Mouse (Mus musculus) embryonic facial prominence, embryonic 13.5 days (tissue): ENCODE measurements around the gene Kctd21. TPM values are rescaled to one million over a fixed set of nuclear protein-coding genes. Genes with fewer than 3 reads are reported as not detected.

Source experiments
- ATAC-seq: fragments of 200-750 bp; cut with Nextera tagmentation; 2 replicates; pipeline ENCODE4 v1.8.0; 2017; ENCODE audit warnings: low read depth; ENCODE audit not compliant: insufficient number of reproducible peaks, insufficient read depth, low FRiP score, low TSS enrichment
- H3K27ac ChIP-seq: fragments of 300-500 bp; sonication (generic); 2 replicates; pipeline ENCODE4 v1.5.1; 2015; ENCODE audit warnings: moderate library complexity, mild to moderate bottlenecking, inconsistent platforms
- H3K27me3 ChIP-seq: fragments of 300-500 bp; sonication (generic); 2 replicates; pipeline ENCODE4 v1.6.1; 2015; ENCODE audit warnings: mild to moderate bottlenecking, inconsistent platforms
- H3K36me3 ChIP-seq: fragments of 300-500 bp; sonication (generic); 2 replicates; pipeline ENCODE4 v1.6.1; 2015; ENCODE audit warnings: mild to moderate bottlenecking, inconsistent platforms
- H3K4me1 ChIP-seq: fragments of 300-500 bp; sonication (generic); 2 replicates; pipeline ENCODE4 v1.6.1; 2015; ENCODE audit warnings: inconsistent platforms
- H3K4me2 ChIP-seq: fragments of 300-500 bp; sonication (generic); 2 replicates; pipeline ENCODE4 v1.6.1; 2015; ENCODE audit warnings: moderate library complexity, mild to moderate bottlenecking, inconsistent platforms
- H3K4me3 ChIP-seq: fragments of 300-500 bp; sonication (generic); 2 replicates; pipeline ENCODE4 v1.5.1; 2015; ENCODE audit warnings: mild to moderate bottlenecking, inconsistent platforms
- H3K9ac ChIP-seq: fragments of 300-500 bp; sonication (generic); 2 replicates; pipeline ENCODE4 v1.6.1; 2015; ENCODE audit warnings: mild to moderate bottlenecking, inconsistent platforms
- H3K9me3 ChIP-seq: fragments of 300-500 bp; sonication (generic); 2 replicates; pipeline ENCODE4 v1.6.1; 2016; ENCODE audit warnings: inconsistent platforms
- WGBS: fragments of 180-500 bp; shearing (Covaris S2); methylation state at CpG from one replicate; pipeline ENCODE4 v1.1.7; 2015; ENCODE audit warnings: mixed read lengths; 5-methylcytosine and 5-hydroxymethylcytosine counted together
- polyA plus RNA-seq: library from polyadenylated mRNA; unstranded; fragments of >200 nt; fragmentation: Nextera tagmentation; extraction: Ambion mirVana; gene quantifications from 2 replicates; pipeline ENCODE4 v1.2.1, GENCODE M21; 2015

Gene Kctd21
- polyA plus RNA-seq, 1 experiment from 2014 or later = 3.8 TPM

DNA sequence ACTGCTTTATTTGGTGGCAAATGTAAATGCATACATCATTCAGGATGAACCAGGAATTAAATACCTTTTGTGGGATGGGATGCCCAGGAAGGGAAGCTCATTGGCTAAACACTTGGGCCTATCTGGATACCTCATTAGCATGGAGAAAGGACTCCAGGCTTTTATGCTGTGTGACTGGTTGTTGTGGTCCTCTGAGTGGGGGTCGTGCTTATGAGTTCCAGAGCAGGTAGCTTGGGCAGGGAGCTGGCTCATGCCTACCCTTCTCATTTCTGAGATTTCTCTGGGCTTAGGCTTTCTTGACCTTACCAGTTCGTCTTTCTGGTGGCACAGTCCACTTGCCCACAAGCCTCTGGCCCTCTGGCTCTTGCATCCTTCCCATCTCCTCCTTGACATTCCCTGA, 62.2 kb downstream of the Kctd21 start:
- WGBS = 74% methylated on average over 2 of the region's 2 CpGs
- Histone ChIP-seq H3K9ac (no peak overlapping the region), H3K4me1 (peaks cover under 1% of the 10 kb centered on the region; the same call in 1 of the 2 replicates), H3K9me3 (no peaks in the 10 kb centered on the region), H3K4me3 (no peak overlapping the region), H3K27ac (no peak overlapping the region), H3K4me2 (no peak overlapping the region), H3K27me3 (no peaks in the 10 kb centered on the region), H3K36me3 (peaks cover 25% of the 10 kb centered on the region)
- no peak for ATAC-seq

DNA sequence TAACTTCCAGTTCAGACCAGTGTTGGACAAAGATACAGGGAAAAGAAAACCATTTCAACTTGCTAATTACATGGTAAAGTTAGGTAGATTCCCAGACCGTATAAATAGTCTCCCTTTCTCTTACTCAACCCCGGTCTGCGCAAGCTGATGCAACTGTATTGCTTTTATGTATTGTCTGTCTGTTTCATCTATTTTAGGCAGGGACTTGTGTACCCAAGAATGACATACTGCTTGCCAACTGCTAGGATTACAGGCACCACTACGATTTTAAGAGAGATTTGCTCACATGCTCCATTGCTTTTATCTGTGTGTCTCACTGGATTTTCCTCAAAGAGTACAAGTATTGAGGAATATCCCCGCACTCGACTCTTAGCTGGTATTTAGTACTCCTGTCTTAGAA, 66.8 kb downstream of the Kctd21 start:
- Histone ChIP-seq H3K27me3 (no peaks in the 10 kb centered on the region), H3K27ac (no peak overlapping the region), H3K4me1 (peaks cover 17% of the 10 kb centered on the region), H3K4me2 (no peak overlapping the region), H3K9ac (no peak overlapping the region), H3K36me3 (peaks cover 16% of the 10 kb centered on the region), H3K4me3 (no peak overlapping the region), H3K9me3 (0 out of 2 replicates have a peak, but pooled peaks cover 2% of the 10 kb centered on the region)
- 89% methylated on average over 6 of the region's 6 CpGs for WGBS
- no peak for ATAC-seq

Other genes with a start within 250 kb of the Kctd21 start
- gene Usp35, start 307 bp upstream of the Kctd21 start, polyA plus RNA-seq = 1.7 and 2.3 TPM in 2 replicates
- 35.2 and 36.1 TPM in 2 replicates for gene Alg8, start 39.3 kb downstream of the Kctd21 start, polyA plus RNA-seq
- gene Ndufc2, start 67.7 kb downstream of the Kctd21 start, polyA plus RNA-seq = 346 and 350 TPM in 2 replicates
- gene Thrsp, start 85.4 kb downstream of the Kctd21 start, polyA plus RNA-seq = 0.63 and 1.0 TPM in 2 replicates
- 4.4 and 6.0 TPM in 2 replicates for gene Kctd14, start 119.0 kb downstream of the Kctd21 start, polyA plus RNA-seq
- gene Ints4, start 148.6 kb downstream of the Kctd21 start, polyA plus RNA-seq = 53.0 and 57.5 TPM in 2 replicates
- gene Aamdc, start 247.2 kb downstream of the Kctd21 start, polyA plus RNA-seq = 67.5 and 69.0 TPM in 2 replicates
- gene Rsf1, start 247.6 kb downstream of the Kctd21 start, polyA plus RNA-seq = 34.9 and 36.9 TPM in 2 replicates